Mouse (Mus musculus): ENCODE results near the gene Spop.

DNA sequence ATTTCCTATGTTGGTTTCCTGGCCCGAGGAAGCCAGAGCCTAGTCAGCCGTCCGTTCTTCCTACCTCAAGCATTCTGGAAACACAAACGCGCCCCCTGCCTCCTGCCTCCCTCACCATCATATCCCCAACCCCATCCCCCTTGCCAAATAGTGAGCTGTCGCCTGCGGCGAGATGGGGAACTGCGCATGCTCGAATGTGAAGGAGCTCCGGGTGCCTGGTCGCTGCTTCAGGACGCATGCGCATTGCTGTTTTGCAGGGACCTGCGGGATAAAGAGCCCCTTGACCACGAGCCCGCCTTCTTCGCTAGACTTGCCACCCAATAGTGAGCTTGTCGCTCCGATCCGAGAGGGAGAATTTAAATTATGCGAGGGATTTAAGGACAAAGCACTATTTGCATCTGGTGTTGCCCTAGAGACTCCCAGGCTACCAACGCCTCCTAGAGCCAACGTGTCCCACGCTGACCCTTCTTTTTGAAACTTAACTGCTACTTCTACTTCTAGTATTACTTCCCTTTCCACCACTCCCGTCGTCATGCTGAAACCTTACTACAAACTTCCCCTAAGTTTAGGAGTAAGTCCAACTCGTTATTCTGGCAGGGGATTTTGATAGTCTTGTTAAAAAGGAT is 769 bp downstream of the Spop start:
- TF ChIP-seq CTCF (IDR thresholded peaks at IDR 0.05; ENCODE audit: low read depth) = peak; percentile 60
- no peak for TF ChIP-seq EP300 (IDR thresholded peaks at IDR 0.05; ENCODE audit: low read depth)

Data from heart, postnatal 0 days (tissue).